In the genomic region with DNA sequence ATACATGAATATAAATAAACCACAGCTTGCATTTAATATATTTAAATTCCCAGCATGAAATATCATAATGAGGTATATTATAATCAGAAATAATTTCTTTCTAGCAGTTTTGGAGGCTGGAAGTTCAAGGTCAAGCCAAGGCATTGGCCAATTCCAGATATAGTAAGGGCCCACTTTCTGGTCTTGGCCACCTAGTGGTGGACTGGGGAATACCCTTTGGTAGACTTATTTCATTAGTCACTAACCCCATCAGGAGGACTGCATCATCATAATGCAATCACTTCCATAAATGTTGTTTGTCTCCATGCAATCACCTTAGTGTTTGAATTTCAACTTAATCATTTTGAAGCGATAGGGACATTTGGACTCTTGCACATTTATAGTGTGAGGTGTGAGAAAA, we compare ENCODE assay signal across 11 mouse cellular contexts.
DNase-seq lines count a peak whose midpoint lies in the region; ATAC-seq and TF ChIP-seq lines count a peak whose summit lies in the region.
"Had no signal": no experiment of that assay in that cellular context is flagged by ENCODE, and none has a peak within 500 bp of the region (broad histone marks: within the 10 kb centered on the region; RNA-seq: fewer than 3 reads in every experiment).

No protein-coding gene starts in this region.

- WGBS in stomach, postnatal 0 days: 67% methylated on average over 1 of the region's 1 CpGs

- no peak overlapping the region for H3K9ac ChIP-seq in stomach, postnatal 0 days (ENCODE audit: low read length)
- H3K9ac ChIP-seq: liver, embryonic 15.5 days had no signal

- no peak overlapping the region for H3K4me2 ChIP-seq in stomach, postnatal 0 days (replicated peaks; ENCODE audit: low read depth)
- H3K4me2 ChIP-seq: liver, embryonic 15.5 days had no signal

- H3K36me3 ChIP-seq in stomach, postnatal 0 days (ENCODE audit: control insufficient read depth, insufficient read depth, low read length): no peaks in the 10 kb centered on the region
- H3K36me3 ChIP-seq: liver, embryonic 15.5 days had no signal

- H3K27ac ChIP-seq in stomach, postnatal 0 days (replicated peaks): no peak overlapping the region
- H3K27ac ChIP-seq: liver, embryonic 15.5 days had no signal

- TF ChIP-seq CTCF in stomach, postnatal 0 days (IDR thresholded peaks at IDR 0.05; ENCODE audit: low read depth): peak; percentile 62

- no peaks in the 10 kb centered on the region for H3K9me3 ChIP-seq in stomach, postnatal 0 days (ENCODE audit: control insufficient read depth, low read length)
- H3K9me3 ChIP-seq: liver, embryonic 15.5 days had no signal

- no peaks in the 10 kb centered on the region for H3K27me3 ChIP-seq in stomach, postnatal 0 days (ENCODE audit: control insufficient read depth, insufficient read depth, low read length)
- H3K27me3 ChIP-seq: liver, embryonic 15.5 days had no signal

- H3K4me1 ChIP-seq in stomach, postnatal 0 days (replicated peaks; ENCODE audit: control insufficient read depth, insufficient read depth): no peaks in the 10 kb centered on the region
- H3K4me1 ChIP-seq: liver, embryonic 15.5 days had no signal

- no peak for TF ChIP-seq EP300 in stomach, postnatal 0 days (optimal IDR thresholded peaks at IDR 0.05)

- H3K4me3 ChIP-seq in stomach, postnatal 0 days (ENCODE audit: low read depth, low read length): no peak overlapping the region
- H3K4me3 ChIP-seq: liver, embryonic 15.5 days had no signal

- ATAC-seq in stomach, postnatal 0 days (ENCODE audit: low FRiP score, low TSS enrichment): no peak

- peak; percentile 15 to 23 for DNase-seq in cerebellum, postnatal 10 days
- DNase-seq in cerebellum, postnatal 36 days: no peak
- DNase-seq in lung, postnatal 10 days: peak; percentile 7
- no peak for DNase-seq in lung, postnatal 4 days
- peak; percentile 46 for DNase-seq in embryo, embryonic 11 days
- DNase-seq in stomach, postnatal 0 days (ENCODE audit: low spot score): no peak
- no peak for DNase-seq in heart, adult 18-20 months
- no peak for DNase-seq in layer of hippocampus, postnatal 36 days
- DNase-seq: cerebellum, adult 9-10 months; heart, adult 11 months had no signal

Comparison
In these comparisons a context has a peak if more than half of its experiments do, and no peak if none do; other contexts are left out.
1. DNase-seq: peak in cerebellum, postnatal 10 days (2 of 2), lung, postnatal 10 days (single experiment) and embryo, embryonic 11 days (single experiment); none in cerebellum, postnatal 36 days (0 of 2), lung, postnatal 4 days (0 of 2), stomach, postnatal 0 days (single experiment), heart, adult 18-20 months (0 of 2) and layer of hippocampus, postnatal 36 days (0 of 2).